Mouse (Mus musculus) hindbrain, embryonic 15.5 days (tissue): ENCODE measurements at regions not wholly inside any gene's neighbourhood (a gene's known extent, or its start where the extent isn't known, plus 50 kb on each side); places are given as distances from the start of the nearest gene placed in this dataset.

Experiments used
- ATAC-seq: fragments of 200-750 bp; cut with Nextera tagmentation; 2 replicates; pipeline ENCODE4 v1.8.0; 2017; ENCODE audit warnings: low read depth, moderate number of reproducible peaks, moderate TSS enrichment; ENCODE audit not compliant: low FRiP score
- H3K27ac ChIP-seq: fragments of 300-500 bp; sonication (generic); replicated peaks from 2 replicates; pipeline ENCODE4 v1.5.1; 2015; ENCODE audit warnings: mild to moderate bottlenecking, inconsistent platforms
- H3K27me3 ChIP-seq: fragments of 300-500 bp; sonication (generic); 2 replicates; pipeline ENCODE4 v1.6.1; 2015; ENCODE audit warnings: control low read depth, inconsistent platforms
- H3K36me3 ChIP-seq: fragments of 300-500 bp; sonication (generic); 2 replicates; pipeline ENCODE4 v1.6.1; 2015; ENCODE audit warnings: control low read depth, inconsistent platforms
- H3K4me1 ChIP-seq: fragments of 300-500 bp; sonication (generic); replicated peaks from 2 replicates; pipeline ENCODE4 v1.6.1; 2015; ENCODE audit warnings: control low read depth, inconsistent platforms
- H3K4me2 ChIP-seq: fragments of 300-500 bp; sonication (generic); 2 replicates; pipeline ENCODE4 v1.6.1; 2015; ENCODE audit warnings: moderate library complexity, mild to moderate bottlenecking, inconsistent platforms
- H3K4me3 ChIP-seq: fragments of 300-500 bp; sonication (generic); 2 replicates; pipeline ENCODE4 v1.5.1; 2015; ENCODE audit warnings: mild to moderate bottlenecking, inconsistent platforms
- H3K9ac ChIP-seq: fragments of 300-500 bp; sonication (generic); 2 replicates; pipeline ENCODE4 v1.6.1; 2015; ENCODE audit warnings: inconsistent platforms
- H3K9me3 ChIP-seq: fragments of 300-500 bp; sonication (generic); 2 replicates; pipeline ENCODE4 v1.6.1; 2016; ENCODE audit warnings: control low read depth, inconsistent platforms
- WGBS: fragments of 180-500 bp; shearing (Covaris S2); methylation state at CpG from one replicate; pipeline ENCODE4 v1.1.7; 2015; 5-methylcytosine and 5-hydroxymethylcytosine counted together

GRCm38 (mm10) chr10:117558292-117558800 is 71.0 kb upstream of the Cpm start:
- Histone ChIP-seq H3K9me3 (no peaks in the 10 kb centered on the region), H3K9ac (no peak overlapping the region), H3K27me3 (no peaks in the 10 kb centered on the region), H3K27ac (no peak overlapping the region), H3K4me3 (no peak overlapping the region), H3K36me3 (no peaks in the 10 kb centered on the region), H3K4me1 (peaks cover 10% of the 10 kb centered on the region; the same call in 1 of the 2 replicates), H3K4me2 (no peak overlapping the region)
- no peak for ATAC-seq
- 84% methylated on average over 5 of the region's 5 CpGs for WGBS

GRCm38 (mm10) chr10:117557666-117558065 is 71.6 kb upstream of the Cpm start:
- H3K36me3 ChIP-seq: no peaks in the 10 kb centered on the region
- H3K4me2 ChIP-seq: no peak overlapping the region
- no peaks in the 10 kb centered on the region for H3K27me3 ChIP-seq
- peaks cover 10% of the 10 kb centered on the region; the same call in 1 of the 2 replicates for H3K4me1 ChIP-seq
- no peaks in the 10 kb centered on the region for H3K9me3 ChIP-seq
- H3K4me3 ChIP-seq: no peak overlapping the region
- no peak overlapping the region for H3K27ac ChIP-seq
- no peak for ATAC-seq
- WGBS: 97% methylated on average over 1 of the region's 1 CpGs
- no peak overlapping the region for H3K9ac ChIP-seq

GRCm38 (mm10) chr10:117556851-117557542 is 72.3 kb upstream of the Cpm start:
- Histone ChIP-seq H3K4me3 (no peak overlapping the region), H3K36me3 (no peaks in the 10 kb centered on the region), H3K27me3 (no peaks in the 10 kb centered on the region), H3K4me1 (peaks cover 10% of the 10 kb centered on the region; the same call in 1 of the 2 replicates), H3K9me3 (no peaks in the 10 kb centered on the region), H3K4me2 (no peak overlapping the region), H3K27ac (no peak overlapping the region), H3K9ac (no peak overlapping the region)
- 83% methylated on average over 14 of the region's 14 CpGs for WGBS
- ATAC-seq: no peak

DNA sequence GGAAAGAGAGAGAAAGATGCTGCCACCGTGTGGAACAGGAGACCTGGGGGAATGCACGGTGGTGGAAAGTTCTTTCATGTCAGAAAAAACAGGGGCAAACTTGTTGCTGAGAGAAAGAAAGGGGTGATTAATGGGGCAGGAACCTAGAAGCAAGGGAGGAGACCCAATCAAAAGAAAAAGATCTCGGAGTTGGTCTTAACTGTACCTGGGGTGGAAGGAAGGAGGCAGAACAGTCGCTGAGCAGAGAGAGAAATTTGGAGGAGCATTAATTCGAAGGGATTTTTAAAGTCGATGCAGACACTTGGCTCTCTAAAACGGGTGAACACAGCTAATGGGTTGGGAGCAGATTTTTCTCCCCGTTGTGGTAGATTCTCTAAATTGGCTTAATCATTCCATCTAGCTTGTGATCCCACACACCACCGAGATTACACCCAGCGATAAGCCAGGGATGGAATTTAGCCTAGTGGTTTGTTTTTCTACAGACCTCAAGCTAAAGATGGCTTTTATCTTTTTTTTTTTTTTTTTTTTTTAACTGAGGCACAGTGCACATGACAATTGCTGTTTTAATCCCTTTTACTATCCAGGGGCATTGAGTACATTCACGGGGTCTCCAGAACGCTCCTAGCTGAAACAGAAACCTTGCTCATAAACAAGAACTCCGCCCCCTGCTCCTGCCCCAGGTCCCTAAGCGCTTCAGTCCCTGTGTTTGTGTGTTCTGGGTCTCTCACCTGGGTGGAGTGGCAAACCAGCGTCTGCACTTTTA is 73.1 kb upstream of the Cpm start:
- WGBS: 58% methylated on average over 15 of the region's 15 CpGs

GRCm38 (mm10) chr10:117555542-117555941 is 73.8 kb upstream of the Cpm start:
- H3K4me2 ChIP-seq: no peak overlapping the region
- no peaks in the 10 kb centered on the region for H3K9me3 ChIP-seq
- no peaks in the 10 kb centered on the region for H3K36me3 ChIP-seq
- H3K27me3 ChIP-seq: no peaks in the 10 kb centered on the region
- no peak overlapping the region for H3K9ac ChIP-seq
- peaks cover 10% of the 10 kb centered on the region; the same call in 1 of the 2 replicates for H3K4me1 ChIP-seq
- WGBS: 88% methylated on average over 10 of the region's 10 CpGs
- no peak overlapping the region for H3K27ac ChIP-seq
- ATAC-seq: no peak
- H3K4me3 ChIP-seq: no peak overlapping the region

More for the DNA sequence above, 73.1 kb upstream of the Cpm start:
- Histone ChIP-seq H3K27me3 (no peaks in the 10 kb centered on the region), H3K36me3 (no peaks in the 10 kb centered on the region), H3K4me2 (no peak overlapping the region), H3K9ac (no peak overlapping the region), H3K27ac (no peak overlapping the region), H3K4me3 (no peak overlapping the region), H3K4me1 (peaks cover 10% of the 10 kb centered on the region; the same call in 1 of the 2 replicates), H3K9me3 (no peaks in the 10 kb centered on the region)
- no peak for ATAC-seq

DNA sequence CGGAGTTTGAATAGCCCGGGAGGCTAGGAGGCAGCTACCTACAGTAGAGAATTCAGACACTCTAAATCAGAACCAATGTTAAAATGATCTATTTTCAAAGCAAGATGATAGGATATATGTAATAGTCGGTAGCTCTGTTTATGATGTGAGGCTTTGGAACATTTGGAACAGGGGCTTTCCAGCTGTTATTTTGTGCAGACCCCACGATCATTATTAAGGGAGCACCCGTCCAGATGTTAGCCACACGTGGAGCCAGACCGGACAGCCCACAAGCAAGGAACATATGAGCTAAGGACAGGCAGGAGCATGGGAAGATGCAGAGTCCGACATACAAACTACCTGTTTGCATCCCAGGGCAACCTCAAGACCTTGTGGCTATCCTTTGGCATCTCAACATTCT is 74.3 kb upstream of the Cpm start:
- Histone ChIP-seq H3K9me3 (no peaks in the 10 kb centered on the region), H3K27me3 (no peaks in the 10 kb centered on the region), H3K27ac (no peak overlapping the region), H3K4me2 (no peak overlapping the region), H3K4me3 (no peak overlapping the region), H3K9ac (no peak overlapping the region), H3K36me3 (no peaks in the 10 kb centered on the region), H3K4me1 (peaks cover 8% of the 10 kb centered on the region; the same call in 1 of the 2 replicates)
- WGBS: 89% methylated on average over 8 of the region's 8 CpGs
- ATAC-seq: no peak

GRCm38 (mm10) chr10:117554533-117554932 is 74.8 kb upstream of the Cpm start:
- 49% methylated on average over 6 of the region's 6 CpGs for WGBS

DNA sequence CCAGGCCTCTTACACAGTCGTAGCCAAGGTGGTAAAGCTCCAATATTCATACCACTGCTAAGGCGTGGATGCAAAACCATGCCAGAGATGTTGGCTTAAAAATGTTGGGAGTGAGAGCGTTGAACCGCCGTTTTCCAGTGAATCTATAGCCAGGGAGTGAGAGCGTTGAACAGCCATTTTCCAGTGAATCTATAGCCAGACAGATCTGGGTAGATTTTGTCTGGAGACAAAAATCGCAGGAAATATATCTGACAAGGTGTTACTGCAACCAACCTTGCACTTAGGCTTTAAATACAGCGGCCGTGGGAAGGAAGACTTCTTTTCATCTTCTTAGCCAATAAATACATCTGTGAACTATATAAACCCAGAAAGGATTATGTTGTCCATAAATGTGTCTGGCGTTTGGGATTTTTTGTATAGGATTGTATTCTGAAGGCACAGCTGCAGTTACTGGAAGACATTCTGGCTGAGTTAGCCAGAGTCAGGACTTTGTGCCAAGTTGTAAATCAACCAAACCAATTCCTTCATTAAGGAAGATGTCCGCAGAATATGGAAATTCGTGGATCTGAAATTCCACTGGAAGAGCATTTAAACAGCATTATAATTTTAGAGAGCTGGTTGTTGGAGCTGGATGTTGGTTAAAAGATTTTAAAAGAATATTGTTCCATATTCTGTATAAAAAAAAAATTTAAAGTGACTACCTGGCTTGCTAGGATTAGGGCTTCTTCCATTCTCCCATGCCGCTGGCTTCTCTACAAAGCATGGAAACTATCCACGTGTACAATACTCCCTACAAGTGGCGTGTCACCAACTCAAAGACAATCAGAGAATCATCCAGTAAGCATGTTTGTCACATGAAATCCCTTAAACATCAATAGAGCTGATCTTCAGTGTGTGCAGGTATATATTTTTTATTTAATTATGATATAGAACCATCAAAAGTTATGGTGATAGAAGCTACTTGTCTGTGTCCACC is 75.8 kb upstream of the Cpm start:
- Histone ChIP-seq H3K27me3 (no peaks in the 10 kb centered on the region), H3K4me1 (no peaks in the 10 kb centered on the region), H3K9ac (no peak overlapping the region), H3K9me3 (no peaks in the 10 kb centered on the region), H3K4me2 (no peak overlapping the region), H3K36me3 (no peaks in the 10 kb centered on the region), H3K4me3 (no peak overlapping the region), H3K27ac (no peak overlapping the region)
- WGBS: 88% methylated on average over 15 of the region's 15 CpGs
- no peak for ATAC-seq

More at GRCm38 (mm10) chr10:117554533-117554932, 74.8 kb upstream of the Cpm start:
- Histone ChIP-seq H3K4me2 (no peak overlapping the region), H3K9me3 (no peaks in the 10 kb centered on the region), H3K27ac (no peak overlapping the region), H3K9ac (no peak overlapping the region), H3K4me3 (no peak overlapping the region), H3K4me1 (0 out of 2 replicates have a peak, but pooled peaks cover 3% of the 10 kb centered on the region), H3K36me3 (no peaks in the 10 kb centered on the region), H3K27me3 (no peaks in the 10 kb centered on the region)
- no peak for ATAC-seq

GRCm38 (mm10) chr10:117552049-117552652 is 77.1 kb upstream of the Cpm start:
- H3K36me3 ChIP-seq: no peaks in the 10 kb centered on the region
- no peak overlapping the region for H3K9ac ChIP-seq
- no peak overlapping the region for H3K4me3 ChIP-seq
- no peak overlapping the region for H3K27ac ChIP-seq
- H3K4me1 ChIP-seq: no peaks in the 10 kb centered on the region
- no peaks in the 10 kb centered on the region for H3K27me3 ChIP-seq
- no peaks in the 10 kb centered on the region for H3K9me3 ChIP-seq
- no peak for ATAC-seq
- no peak overlapping the region for H3K4me2 ChIP-seq
- 94% methylated on average over 9 of the region's 9 CpGs for WGBS

DNA sequence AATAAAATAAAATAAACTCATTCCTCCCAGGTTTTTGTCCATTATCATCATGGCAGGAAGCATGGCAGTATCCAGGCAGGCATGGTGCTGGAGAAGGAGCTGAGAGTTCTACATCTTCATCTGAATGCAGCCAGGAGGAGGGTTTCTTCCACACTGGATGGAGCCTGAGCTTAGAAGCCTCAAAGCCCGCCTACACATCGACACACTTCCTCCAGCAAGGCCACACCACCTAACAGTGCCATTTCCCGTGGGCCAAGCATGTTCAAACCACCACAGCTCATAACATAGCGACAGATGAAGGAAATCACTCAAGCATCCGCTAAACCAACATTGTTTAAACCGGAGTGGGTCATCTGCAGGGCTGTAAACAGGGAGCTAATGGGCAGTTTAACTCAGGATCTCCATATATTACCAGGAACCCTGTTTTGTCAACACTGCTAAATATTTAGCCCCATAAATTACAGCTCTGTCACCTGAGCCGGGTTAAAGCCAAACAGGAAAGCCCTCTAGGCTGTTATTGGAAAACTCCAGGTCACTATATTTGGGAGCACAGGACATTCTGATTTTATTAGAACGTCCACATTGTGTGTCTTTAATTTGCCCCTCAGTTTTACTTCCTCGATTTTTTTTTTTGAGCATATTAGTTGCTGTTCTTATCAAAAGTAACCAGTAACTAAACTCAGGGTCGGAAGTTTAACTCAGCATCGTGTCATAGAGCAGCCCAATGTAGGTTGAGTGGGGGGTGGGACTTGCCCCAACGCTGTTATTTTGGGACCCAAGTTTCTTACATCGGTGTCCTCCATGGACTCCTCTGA is 77.9 kb upstream of the Cpm start:
- Histone ChIP-seq H3K9ac (no peak overlapping the region), H3K4me1 (no peaks in the 10 kb centered on the region), H3K4me2 (no peak overlapping the region), H3K4me3 (no peak overlapping the region), H3K9me3 (no peaks in the 10 kb centered on the region), H3K36me3 (no peaks in the 10 kb centered on the region), H3K27me3 (no peaks in the 10 kb centered on the region), H3K27ac (no peak overlapping the region)
- ATAC-seq: no peak
- WGBS: 92% methylated on average over 13 of the region's 13 CpGs
